Mouse (Mus musculus) heart, embryonic 14.5 days (tissue): ENCODE measurements around the gene Gxylt2. TPM values are rescaled to one million over a fixed set of nuclear protein-coding genes. Genes with fewer than 3 reads are reported as not detected.

ENCODE experiments used
- ATAC-seq: fragments of 200-750 bp; cut with Nextera tagmentation; 2 replicates; pipeline ENCODE4 v1.8.0; 2017; ENCODE audit warnings: low read depth, moderate TSS enrichment; ENCODE audit not compliant: insufficient number of reproducible peaks, insufficient read depth, low FRiP score
- H3K27ac ChIP-seq, 2 experiments: fragments of 200-500 bp in 1 of 2; fragments of 300-500 bp in 1 of 2; sonication (generic) in 1 of 2; replicated peaks in 1 of 2; 2 replicates each; pipeline ENCODE4 v1.5.1; 2012 to 2014; ENCODE audit warnings: low read depth in 2 of 2, low read length in 2 of 2, control low read depth in 1 of 2, mild to moderate bottlenecking in 1 of 2, mixed read lengths in 1 of 2; ENCODE audit not compliant: control insufficient read depth in 1 of 2, insufficient read depth in 1 of 2
- H3K27me3 ChIP-seq: fragments of 300-500 bp; sonication (generic); 2 replicates; pipeline ENCODE4 v1.6.1; 2014; ENCODE audit warnings: mild to moderate bottlenecking, low read length, control low read depth; ENCODE audit not compliant: control insufficient read depth, insufficient read depth
- H3K36me3 ChIP-seq: fragments of 300-500 bp; sonication (generic); 2 replicates; pipeline ENCODE4 v1.6.1; 2014; ENCODE audit warnings: mild to moderate bottlenecking, control low read depth, low read length, mixed read lengths; ENCODE audit not compliant: control insufficient read depth, insufficient read depth
- H3K4me1 ChIP-seq, 2 experiments: fragments of 200-500 bp in 1 of 2; fragments of 300-500 bp in 1 of 2; sonication (generic) in 1 of 2; 2 replicates each; pipeline ENCODE4 v1.6.1; 2012 to 2014; ENCODE audit warnings: low read length in 2 of 2, control low read depth in 1 of 2, mixed read lengths in 1 of 2; ENCODE audit not compliant: control insufficient read depth in 2 of 2, insufficient read depth in 2 of 2
- H3K4me2 ChIP-seq: fragments of 300-500 bp; sonication (generic); 2 replicates; pipeline ENCODE4 v1.6.1; 2014; ENCODE audit warnings: mild to moderate bottlenecking, low read length
- H3K4me3 ChIP-seq, 2 experiments: fragments of 200-500 bp in 1 of 2; fragments of 300-500 bp in 1 of 2; sonication (generic) in 1 of 2; 2 replicates each; pipeline ENCODE4 v1.5.1; 2012 to 2014; ENCODE audit warnings: low read length in 2 of 2, mild to moderate bottlenecking in 2 of 2, control low read depth in 1 of 2, low read depth in 1 of 2, moderate library complexity in 1 of 2; ENCODE audit not compliant: control insufficient read depth in 1 of 2, insufficient read depth in 1 of 2
- H3K9ac ChIP-seq: fragments of 300-500 bp; sonication (generic); 2 replicates; pipeline ENCODE4 v1.6.1; 2014; ENCODE audit warnings: mild to moderate bottlenecking, low read length
- H3K9me3 ChIP-seq: fragments of 300-500 bp; sonication (generic); 2 replicates; pipeline ENCODE4 v1.6.1; 2016; ENCODE audit warnings: low read length, control low read depth; ENCODE audit not compliant: control insufficient read depth
- WGBS: fragments of 180-500 bp; shearing (Covaris S2); extraction: QIAGEN DNeasy Blood & Tissue Kit; methylation state at CpG from one replicate; pipeline ENCODE4 v1.1.7; 2014; 5-methylcytosine and 5-hydroxymethylcytosine counted together
- polyA plus RNA-seq: library from polyadenylated mRNA; unstranded; fragments of >200 nt; fragmentation: Nextera tagmentation; extraction: Ambion mirVana; gene quantifications from 2 replicates; pipeline ENCODE4 v1.2.1, GENCODE M21; 2014

Gxylt2 gene
- polyA plus RNA-seq, 1 experiment from 2014 or later = 4.2 TPM

DNA sequence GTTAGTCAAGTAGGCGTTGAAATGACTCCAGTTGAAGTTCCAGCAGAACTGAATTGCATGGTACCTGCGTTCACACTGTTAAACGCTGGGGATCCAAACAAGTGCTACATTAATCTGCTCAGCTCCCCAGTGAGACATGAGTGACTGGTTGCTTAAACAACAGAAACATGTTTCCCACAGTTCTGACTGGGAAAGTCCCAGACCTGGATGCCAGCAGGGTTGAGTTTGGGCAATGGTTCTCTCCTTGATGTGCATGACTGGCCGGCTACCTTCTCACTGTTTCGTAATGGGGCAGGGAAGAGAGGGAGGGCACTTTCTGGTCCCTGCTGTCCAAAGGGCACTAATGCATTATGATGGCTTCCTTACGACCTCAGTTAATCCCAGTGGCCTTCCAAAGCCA lies 77.1 kb downstream of the Gxylt2 start:
- no peak overlapping the region for H3K4me3 ChIP-seq
- 78% methylated on average over 6 of the region's 6 CpGs for WGBS
- no peak for ATAC-seq

DNA sequence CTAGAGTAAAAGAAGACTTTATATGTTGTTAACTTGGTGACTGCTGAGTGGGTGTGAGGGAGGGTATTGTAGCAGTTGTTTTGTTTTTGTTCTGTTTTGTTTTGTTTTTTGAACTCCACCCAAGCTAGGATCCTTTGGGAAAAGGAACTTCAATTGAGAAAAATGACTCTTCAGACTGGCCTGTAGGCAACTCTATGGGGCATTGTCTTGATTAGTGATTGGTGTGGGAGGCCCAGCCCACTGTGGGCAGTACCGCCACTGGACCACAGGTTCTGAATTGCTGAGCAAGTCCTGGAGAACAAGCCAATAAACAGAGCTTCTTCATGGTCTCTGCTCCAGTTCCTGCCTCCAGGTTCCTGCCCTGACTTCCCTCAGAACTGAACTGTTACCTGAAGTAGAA lies 83.2 kb downstream of the Gxylt2 start:
- 94% methylated on average over 1 of the region's 1 CpGs for WGBS

More for the DNA sequence above, 77.1 kb downstream of the Gxylt2 start:
- H3K36me3 ChIP-seq = no peaks in the 10 kb centered on the region
- no peaks in the 10 kb centered on the region; a peak in 1 of 4 replicates for H3K4me1 ChIP-seq
- no peak overlapping the region for H3K4me2 ChIP-seq
- H3K27me3 ChIP-seq = no peaks in the 10 kb centered on the region
- H3K27ac ChIP-seq = no peak overlapping the region
- H3K9ac ChIP-seq = no peak overlapping the region
- peaks cover 8% of the 10 kb centered on the region; the same call in 1 of the 2 replicates for H3K9me3 ChIP-seq

DNA sequence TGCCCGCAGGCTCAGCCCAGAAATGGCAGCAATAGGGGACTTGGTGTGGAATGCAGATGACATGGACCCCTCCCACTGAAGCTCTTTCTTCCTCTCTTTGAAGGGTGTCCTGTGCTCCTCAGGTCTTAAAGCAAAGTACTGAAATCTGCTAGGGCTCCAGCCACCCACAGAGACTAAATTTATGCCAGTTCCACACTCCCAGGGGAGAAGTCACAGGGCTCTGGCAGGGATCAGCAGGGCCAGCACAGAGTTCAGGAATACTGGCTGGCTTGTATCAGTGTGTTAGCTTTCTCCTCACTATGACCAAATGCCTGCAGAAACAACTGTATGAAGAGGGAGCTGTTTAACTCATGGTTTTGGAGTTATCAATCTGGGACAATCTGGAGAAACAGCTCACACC lies 84.6 kb downstream of the Gxylt2 start:
- H3K9me3 ChIP-seq = peaks cover 6% of the 10 kb centered on the region; the same call in 1 of the 2 replicates
- H3K9ac ChIP-seq = no peak overlapping the region
- H3K27ac ChIP-seq = no peak overlapping the region
- H3K4me2 ChIP-seq = no peak overlapping the region
- no peaks in the 10 kb centered on the region for H3K4me1 ChIP-seq
- WGBS = 83% methylated on average over 1 of the region's 1 CpGs
- H3K36me3 ChIP-seq = no peaks in the 10 kb centered on the region
- no peak for ATAC-seq
- no peak overlapping the region for H3K4me3 ChIP-seq
- no peaks in the 10 kb centered on the region for H3K27me3 ChIP-seq

More for the DNA sequence above, 83.2 kb downstream of the Gxylt2 start:
- no peaks in the 10 kb centered on the region for H3K27me3 ChIP-seq
- H3K4me1 ChIP-seq = no peaks in the 10 kb centered on the region
- H3K4me3 ChIP-seq = no peak overlapping the region
- ATAC-seq = no peak
- H3K9ac ChIP-seq = no peak overlapping the region
- H3K27ac ChIP-seq = no peak overlapping the region
- H3K4me2 ChIP-seq = no peak overlapping the region
- peaks cover 8% of the 10 kb centered on the region; the same call in 1 of the 2 replicates for H3K9me3 ChIP-seq
- H3K36me3 ChIP-seq = no peaks in the 10 kb centered on the region

DNA sequence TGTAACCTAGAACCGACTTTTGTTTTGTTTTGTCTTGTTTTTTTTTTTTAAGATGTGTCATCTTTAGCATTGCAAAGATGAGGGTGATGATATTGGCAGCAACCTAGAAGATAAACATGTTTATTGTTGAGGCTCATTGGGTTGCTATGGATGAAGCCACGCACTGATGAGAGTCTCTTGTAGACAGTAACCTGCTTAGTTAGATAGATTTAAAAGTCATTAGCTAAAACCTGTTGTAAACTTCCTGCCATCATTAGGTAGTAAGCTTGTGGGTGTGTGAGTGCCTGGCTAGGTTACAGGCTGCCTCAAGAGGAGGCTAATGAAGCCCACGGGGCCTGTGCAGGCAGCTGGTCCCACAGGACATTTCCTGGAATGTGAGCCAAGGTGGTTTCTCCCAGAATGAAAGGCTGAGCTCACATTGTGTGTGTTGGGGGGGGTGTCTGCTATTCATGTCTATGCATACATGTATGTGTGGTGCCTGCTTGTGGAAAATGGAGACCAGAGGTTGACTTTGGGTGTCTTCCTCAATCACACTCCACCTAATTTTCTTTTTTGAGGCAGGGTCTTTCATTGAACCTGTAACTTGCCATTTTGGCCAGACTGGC lies 87.6 kb downstream of the Gxylt2 start:
- 66% methylated on average over 3 of the region's 3 CpGs for WGBS
- Histone ChIP-seq H3K27ac (no peak overlapping the region), H3K4me1 (no peaks in the 10 kb centered on the region), H3K9ac (no peak overlapping the region), H3K4me3 (no peak overlapping the region), H3K36me3 (no peaks in the 10 kb centered on the region), H3K27me3 (no peaks in the 10 kb centered on the region), H3K9me3 (no peaks in the 10 kb centered on the region), H3K4me2 (no peak overlapping the region)
- ATAC-seq = no peak

DNA sequence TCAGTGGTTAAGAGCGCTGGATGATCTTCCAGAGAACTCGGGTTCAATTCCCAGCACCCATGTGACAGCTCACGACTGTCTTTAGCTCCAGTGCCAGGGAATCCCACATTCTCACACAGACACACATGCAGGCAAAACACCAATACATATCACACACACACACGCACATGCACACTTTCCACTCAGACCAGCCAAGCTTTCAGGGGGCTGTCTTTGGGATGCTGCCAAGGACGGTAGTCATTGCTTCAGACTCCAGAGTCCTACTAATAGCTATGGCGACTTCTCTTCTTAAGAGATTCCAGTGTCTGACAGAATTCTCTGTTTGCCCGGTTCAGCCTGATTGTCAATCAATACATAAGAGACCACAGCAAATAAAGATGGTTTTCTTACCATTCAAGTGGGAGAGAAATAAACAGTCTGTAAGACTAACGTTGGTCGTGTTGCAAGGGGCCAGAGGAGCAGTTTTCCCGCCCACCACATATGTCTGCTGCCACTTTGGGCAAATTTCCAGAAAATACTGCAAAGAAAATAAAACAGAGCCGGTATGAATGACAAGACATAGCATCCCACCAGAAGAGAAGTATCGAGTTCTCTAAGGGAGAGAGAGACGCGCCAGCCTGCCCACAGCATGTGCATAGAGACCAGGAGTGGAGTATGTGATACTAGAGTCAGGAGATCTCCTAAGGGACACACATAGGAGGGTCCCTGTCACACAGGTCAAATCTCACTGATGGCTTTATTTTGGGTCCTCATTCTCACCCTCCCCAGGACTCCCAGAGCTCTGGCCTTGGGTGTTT lies 88.6 kb downstream of the Gxylt2 start:
- H3K27me3 ChIP-seq = no peaks in the 10 kb centered on the region
- ATAC-seq = no peak
- H3K9ac ChIP-seq = no peak overlapping the region
- no peaks in the 10 kb centered on the region for H3K9me3 ChIP-seq
- no peak overlapping the region for H3K4me2 ChIP-seq
- 69% methylated on average over 14 of the region's 14 CpGs for WGBS
- H3K4me1 ChIP-seq = no peaks in the 10 kb centered on the region
- no peak overlapping the region for H3K27ac ChIP-seq
- no peaks in the 10 kb centered on the region for H3K36me3 ChIP-seq
- H3K4me3 ChIP-seq = no peak overlapping the region

DNA sequence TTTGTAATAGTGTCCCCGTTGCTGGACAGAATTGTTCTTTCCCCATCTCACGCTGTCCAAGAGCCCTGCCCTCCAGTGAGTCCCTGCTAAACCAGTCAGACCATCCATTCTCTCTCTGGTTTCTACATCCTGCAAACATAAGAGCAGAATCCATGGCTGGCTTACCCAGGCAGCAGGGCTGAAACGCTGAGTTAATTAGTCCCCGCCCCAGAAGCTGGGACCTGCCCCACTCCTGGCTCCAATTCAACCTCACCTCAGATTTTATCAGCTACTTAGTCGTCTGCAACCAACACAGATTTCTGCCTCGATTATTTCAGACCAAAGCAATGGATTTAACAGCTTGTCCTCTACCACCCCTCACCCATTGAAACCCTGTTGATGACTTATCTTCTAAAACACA lies 91.3 kb downstream of the Gxylt2 start:
- Histone ChIP-seq H3K4me1 (no peaks in the 10 kb centered on the region), H3K9ac (no peak overlapping the region), H3K27ac (no peak overlapping the region), H3K4me3 (no peak overlapping the region), H3K4me2 (no peak overlapping the region), H3K36me3 (no peaks in the 10 kb centered on the region), H3K9me3 (no peaks in the 10 kb centered on the region), H3K27me3 (no peaks in the 10 kb centered on the region)
- 45% methylated on average over 6 of the region's 6 CpGs for WGBS
- ATAC-seq = no peak

DNA sequence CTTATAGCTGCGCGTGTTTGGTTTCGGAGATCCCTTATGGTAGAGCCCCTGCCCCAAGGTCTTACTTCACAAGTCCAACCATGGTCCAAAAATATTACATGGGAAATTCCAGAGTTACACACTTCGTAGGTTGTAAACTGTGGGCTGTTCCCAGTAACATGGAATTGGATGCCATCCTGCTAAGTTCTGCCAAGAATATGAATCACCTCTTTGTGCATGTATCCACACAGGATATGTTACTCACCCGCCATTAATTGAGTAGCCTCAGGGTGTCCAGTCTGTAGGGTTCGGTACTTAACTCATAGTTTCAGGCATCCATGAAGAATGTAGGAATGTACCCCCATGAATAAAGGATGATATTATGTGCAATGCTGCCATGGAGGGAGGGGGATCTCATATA lies 94.8 kb downstream of the Gxylt2 start:
- WGBS = 78% methylated on average over 6 of the region's 6 CpGs
- ATAC-seq = no peak

More for the DNA sequence above, 94.8 kb downstream of the Gxylt2 start:
- Histone ChIP-seq H3K27ac (no peak overlapping the region), H3K4me1 (no peaks in the 10 kb centered on the region), H3K9me3 (no peaks in the 10 kb centered on the region), H3K4me3 (no peak overlapping the region), H3K4me2 (no peak overlapping the region), H3K9ac (no peak overlapping the region), H3K36me3 (no peaks in the 10 kb centered on the region), H3K27me3 (no peaks in the 10 kb centered on the region)
